Mouse (Mus musculus) fibroblast of lung, adult 2 months (primary cell): Measurements from ENCODE around the gene Il6ra.

Source experiments
- DNase-seq: peaks from one replicate; pipeline ENCODE4 v3.0.0-alpha.2; 2011; ENCODE audit warnings: low read depth

Il6ra gene

GRCm38 (mm10) chr3:89909703-89910542, 3.1 kb downstream of the Il6ra start:
- DNase-seq: no peak

GRCm38 (mm10) chr3:89908836-89909235, 4.2 kb downstream of the Il6ra start:
- DNase-seq: no peak

GRCm38 (mm10) chr3:89907846-89908245, 5.2 kb downstream of the Il6ra start:
- no peak for DNase-seq

- no peak for DNase-seq
Measured at GRCm38 (mm10) chr3:89899511-89899908, 13.5 kb downstream of the Il6ra start.

GRCm38 (mm10) chr3:89898870-89899510, 14.0 kb downstream of the Il6ra start:
- DNase-seq: peak; percentile 52

GRCm38 (mm10) chr3:89898011-89898410, 15.0 kb downstream of the Il6ra start:
- DNase-seq: no peak

- DNase-seq: no peak
Measured at GRCm38 (mm10) chr3:89897204-89897796, 15.7 kb downstream of the Il6ra start.

- no peak for DNase-seq
Measured at GRCm38 (mm10) chr3:89896571-89896970, 16.4 kb downstream of the Il6ra start.

GRCm38 (mm10) chr3:89892517-89893106, 20.4 kb downstream of the Il6ra start:
- no peak for DNase-seq

- no peak for DNase-seq
Measured at GRCm38 (mm10) chr3:89891696-89892095, 21.3 kb downstream of the Il6ra start.

GRCm38 (mm10) chr3:89889841-89890430, 23.1 kb downstream of the Il6ra start:
- DNase-seq: no peak

GRCm38 (mm10) chr3:89887582-89888230, 25.3 kb downstream of the Il6ra start:
- DNase-seq: no peak

GRCm38 (mm10) chr3:89885766-89886165, 27.2 kb downstream of the Il6ra start:
- no peak for DNase-seq

- no peak for DNase-seq
Measured at GRCm38 (mm10) chr3:89883582-89884041, 29.4 kb downstream of the Il6ra start.

- no peak for DNase-seq
Measured at GRCm38 (mm10) chr3:89882556-89883181, 30.3 kb downstream of the Il6ra start.

GRCm38 (mm10) chr3:89880036-89880851, 32.8 kb downstream of the Il6ra start:
- DNase-seq: no peak

GRCm38 (mm10) chr3:89879326-89879725, 33.7 kb downstream of the Il6ra start:
- DNase-seq: no peak

GRCm38 (mm10) chr3:89878456-89878855, 34.5 kb downstream of the Il6ra start:
- no peak for DNase-seq

GRCm38 (mm10) chr3:89877129-89877528, 35.9 kb downstream of the Il6ra start:
- no peak for DNase-seq

- no peak for DNase-seq
Measured at GRCm38 (mm10) chr3:89876469-89876868, 36.5 kb downstream of the Il6ra start.
